Mouse (Mus musculus): ENCODE measurements around the gene Camk2b.
"Not testable (repeated sequence)": the region's sequence is repeated elsewhere in the genome, so short reads cannot be mapped to it uniquely, and the experiment has no call there.

The Camk2b gene

GRCm38 (mm10) chr11:6066176-6066575 is at the start of gene Camk2b:
Gene Camk2b (minus strand): TSS chr11:6066362.
- no peak for DNase-seq (ENCODE audit: low read depth)

- DNase-seq (ENCODE audit: low read depth) = no peak
Observed at GRCm38 (mm10) chr11:6111734-6112484, 45.7 kb upstream of the Camk2b start.

- DNase-seq (ENCODE audit: low read depth) = no peak
Observed at GRCm38 (mm10) chr11:6109990-6110389, 43.8 kb upstream of the Camk2b start.

GRCm38 (mm10) chr11:6108296-6108695 is 42.1 kb upstream of the Camk2b start:
- DNase-seq (ENCODE audit: low read depth) = no peak

- DNase-seq (ENCODE audit: low read depth) = no peak
Observed at GRCm38 (mm10) chr11:6107722-6108121, 41.6 kb upstream of the Camk2b start.

- no peak for DNase-seq (ENCODE audit: low read depth)
Observed at GRCm38 (mm10) chr11:6104734-6105133, 38.6 kb upstream of the Camk2b start.

GRCm38 (mm10) chr11:6096637-6097036 is 30.5 kb upstream of the Camk2b start:
- DNase-seq (ENCODE audit: low read depth) = not testable (repeated sequence)

GRCm38 (mm10) chr11:6086991-6087390 is 20.8 kb upstream of the Camk2b start:
- DNase-seq (ENCODE audit: low read depth) = no peak

GRCm38 (mm10) chr11:6078737-6079136 is 12.6 kb upstream of the Camk2b start:
- no peak for DNase-seq (ENCODE audit: low read depth)

- DNase-seq (ENCODE audit: low read depth) = no peak
Observed at GRCm38 (mm10) chr11:6075618-6076066, 9.5 kb upstream of the Camk2b start.

- no peak for DNase-seq (ENCODE audit: low read depth)
Observed at GRCm38 (mm10) chr11:6068181-6068957, 2.2 kb upstream of the Camk2b start.

GRCm38 (mm10) chr11:6067160-6067559 is 998 bp upstream of the Camk2b start:
- DNase-seq (ENCODE audit: low read depth) = no peak

GRCm38 (mm10) chr11:6065551-6066121 is 526 bp downstream of the Camk2b start:
- DNase-seq (ENCODE audit: low read depth) = no peak

GRCm38 (mm10) chr11:6065046-6065521 is 1.1 kb downstream of the Camk2b start:
- DNase-seq (ENCODE audit: low read depth) = no peak

GRCm38 (mm10) chr11:6064215-6065045 is 1.7 kb downstream of the Camk2b start:
- no peak for DNase-seq (ENCODE audit: low read depth)

- no peak for DNase-seq (ENCODE audit: low read depth)
Observed at GRCm38 (mm10) chr11:6063501-6064214, 2.5 kb downstream of the Camk2b start.

GRCm38 (mm10) chr11:6063065-6063464 is 3.1 kb downstream of the Camk2b start:
- DNase-seq (ENCODE audit: low read depth) = no peak

- no peak for DNase-seq (ENCODE audit: low read depth)
Observed at GRCm38 (mm10) chr11:6062329-6062728, 3.8 kb downstream of the Camk2b start.

GRCm38 (mm10) chr11:6061891-6062290 is 4.3 kb downstream of the Camk2b start:
- no peak for DNase-seq (ENCODE audit: low read depth)

GRCm38 (mm10) chr11:6059162-6059561 is 7.0 kb downstream of the Camk2b start:
- no peak for DNase-seq (ENCODE audit: low read depth)

- DNase-seq (ENCODE audit: low read depth) = no peak
Observed at GRCm38 (mm10) chr11:6053386-6053785, 12.8 kb downstream of the Camk2b start.
